Mouse (Mus musculus) hindbrain, embryonic 16.5 days (tissue): ENCODE measurements around the gene Diaph3. TPM values are rescaled to one million over a fixed set of nuclear protein-coding genes. Genes with fewer than 3 reads are reported as not detected.
A peak's percentile ranks its signal among the peaks of the same experiment; 100 is the strongest.

ENCODE experiments used
- ATAC-seq: fragments of 200-750 bp; cut with Nextera tagmentation; 2 replicates; pipeline ENCODE4 v1.8.0; 2017; ENCODE audit warnings: moderate TSS enrichment, moderate library complexity
- H3K27ac ChIP-seq: fragments of 300-500 bp; sonication (generic); 2 replicates; pipeline ENCODE4 v1.5.1; 2014; ENCODE audit warnings: low read depth, mild to moderate bottlenecking, control low read depth, low read length, moderate library complexity
- H3K27me3 ChIP-seq: fragments of 300-500 bp; sonication (generic); replicated peaks from 2 replicates; pipeline ENCODE4 v1.6.1; 2014; ENCODE audit warnings: low read length; ENCODE audit not compliant: control insufficient read depth, insufficient read depth
- H3K36me3 ChIP-seq: fragments of 300-500 bp; sonication (generic); 2 replicates; pipeline ENCODE4 v1.6.1; 2014; ENCODE audit warnings: mild to moderate bottlenecking, low read length, moderate library complexity, mixed read lengths; ENCODE audit not compliant: control insufficient read depth, insufficient read depth
- H3K4me1 ChIP-seq: fragments of 300-500 bp; sonication (generic); 2 replicates; pipeline ENCODE4 v1.6.1; 2014; ENCODE audit warnings: low read depth, low read length; ENCODE audit not compliant: control insufficient read depth, insufficient read depth
- H3K4me2 ChIP-seq: fragments of 300-500 bp; sonication (generic); 2 replicates; pipeline ENCODE4 v1.6.1; 2014; ENCODE audit warnings: mild to moderate bottlenecking, low read length, control low read depth, moderate library complexity
- H3K4me3 ChIP-seq: fragments of 300-500 bp; sonication (generic); 2 replicates; pipeline ENCODE4 v1.5.1; 2014; ENCODE audit warnings: mild to moderate bottlenecking, low read length, control low read depth, moderate library complexity
- H3K9ac ChIP-seq: fragments of 300-500 bp; sonication (generic); 2 replicates; pipeline ENCODE4 v1.6.1; 2014; ENCODE audit warnings: low read depth, mild to moderate bottlenecking, control low read depth, low read length, moderate library complexity
- H3K9me3 ChIP-seq: fragments of 300-500 bp; sonication (generic); 2 replicates; pipeline ENCODE4 v1.6.1; 2014; ENCODE audit warnings: mild to moderate bottlenecking, low read length, moderate library complexity; ENCODE audit not compliant: control insufficient read depth
- WGBS: fragments of 180-500 bp; shearing (Covaris S2); extraction: QIAGEN DNeasy Blood & Tissue Kit; methylation state at CpG from one replicate; pipeline ENCODE4 v1.1.7; 2014; 5-methylcytosine and 5-hydroxymethylcytosine counted together
- polyA plus RNA-seq: library from polyadenylated mRNA; unstranded; fragments of >200 nt; fragmentation: Nextera tagmentation; extraction: Ambion mirVana; gene quantifications from 2 replicates; pipeline ENCODE4 v1.2.1, GENCODE M21; 2015

Gene Diaph3
- polyA plus RNA-seq, 1 experiment from 2014 or later, result 4.1 TPM

DNA sequence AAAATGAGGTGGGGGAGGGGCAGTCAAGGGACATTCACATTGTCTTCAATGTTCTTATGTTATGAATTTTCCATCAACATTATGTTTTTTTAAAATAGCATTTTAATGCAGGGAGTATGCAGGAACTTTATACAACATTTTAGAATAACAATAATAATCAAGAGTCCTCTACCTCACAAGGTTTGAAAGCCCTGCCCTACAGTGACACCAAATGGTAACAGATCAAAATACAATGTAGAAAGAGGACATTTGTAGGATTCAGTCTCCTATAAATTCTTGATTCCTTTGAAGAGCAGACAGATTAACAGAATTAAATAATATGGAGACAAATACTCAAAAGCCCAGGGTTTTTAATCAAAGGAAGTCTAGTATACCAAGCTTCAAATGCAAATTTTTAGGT is 242.1 kb downstream of the Diaph3 start:
- H3K36me3 ChIP-seq, result no peaks in the 10 kb centered on the region
- no peaks in the 10 kb centered on the region for H3K27me3 ChIP-seq
- no peaks in the 10 kb centered on the region for H3K4me1 ChIP-seq
- no peak overlapping the region for H3K4me2 ChIP-seq
- H3K9ac ChIP-seq, result no peak overlapping the region
- H3K27ac ChIP-seq, result no peak overlapping the region
- H3K9me3 ChIP-seq, result no peaks in the 10 kb centered on the region
- H3K4me3 ChIP-seq, result no peak overlapping the region
- ATAC-seq, result no peak

DNA sequence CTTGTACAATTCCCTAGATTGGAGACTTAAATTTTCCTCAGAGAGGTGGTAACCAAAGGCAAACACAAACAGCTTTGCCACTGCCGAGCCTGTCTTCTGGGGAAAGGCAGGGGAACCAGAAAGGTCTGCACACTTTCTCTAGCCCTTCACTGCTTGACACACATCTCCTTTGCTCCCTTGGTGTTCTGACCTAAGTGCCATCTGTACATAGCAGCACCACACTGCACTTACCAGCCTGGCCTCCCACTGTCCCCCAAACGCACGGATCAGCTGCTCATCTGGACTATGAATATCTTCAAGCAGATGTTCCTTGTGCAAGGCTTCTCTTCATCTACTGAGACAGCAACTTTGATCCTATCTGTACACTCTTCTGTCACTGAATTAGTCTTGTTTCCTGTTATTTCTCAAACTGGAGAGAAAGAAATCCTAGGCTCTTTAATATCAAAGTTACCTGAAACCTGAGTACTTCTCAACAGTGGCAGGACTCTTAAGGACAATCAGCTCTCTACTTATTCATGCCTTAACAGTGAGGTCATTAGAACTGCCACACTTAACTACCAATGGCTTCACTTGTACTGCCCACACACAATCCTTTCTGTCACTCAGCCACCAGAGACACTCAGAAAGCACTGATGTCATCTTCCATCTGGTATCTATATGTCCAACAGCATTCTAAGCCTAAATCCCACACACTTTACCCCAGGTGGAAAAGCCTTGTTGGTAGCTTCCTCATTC is 251.8 kb downstream of the Diaph3 start:
- WGBS, result 79% methylated on average over 3 of the region's 3 CpGs
- Histone ChIP-seq H3K9me3 (no peaks in the 10 kb centered on the region), H3K9ac (no peak overlapping the region), H3K4me2 (no peak overlapping the region), H3K4me1 (no peaks in the 10 kb centered on the region), H3K36me3 (no peaks in the 10 kb centered on the region), H3K4me3 (no peak overlapping the region), H3K27ac (no peak overlapping the region), H3K27me3 (no peaks in the 10 kb centered on the region)
- no peak for ATAC-seq

DNA sequence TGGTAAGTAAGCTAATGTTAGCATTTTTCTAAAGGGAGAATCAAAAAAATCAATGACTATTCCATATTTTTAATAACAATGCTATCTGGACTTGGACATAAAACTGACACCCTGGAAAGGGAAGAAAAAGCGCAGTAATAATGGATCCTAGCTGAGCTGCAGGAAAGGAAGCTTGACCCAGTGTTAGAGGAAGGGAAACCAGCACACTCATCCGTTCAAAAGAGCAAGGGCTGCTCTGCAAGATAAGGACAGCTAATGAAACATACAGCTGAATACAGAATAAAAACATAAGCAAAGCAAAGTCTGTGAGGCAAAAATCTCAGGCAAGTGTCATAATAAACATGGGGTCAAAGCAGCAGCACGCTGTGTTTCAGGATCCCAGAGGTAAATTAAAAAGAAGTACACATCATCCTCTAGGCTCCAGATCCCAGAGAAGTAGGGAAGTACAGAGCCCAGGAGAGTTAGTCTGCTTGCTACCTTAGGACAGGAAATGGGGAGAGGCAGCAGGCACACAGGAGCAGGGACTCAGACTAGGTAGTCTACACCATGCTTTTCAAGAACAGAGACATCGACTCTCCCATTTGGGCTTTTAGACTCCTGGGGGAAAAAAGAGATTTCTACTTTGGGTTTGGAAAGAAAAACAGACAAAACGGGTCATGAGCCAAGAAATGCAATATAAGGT is 255.5 kb downstream of the Diaph3 start:
- Histone ChIP-seq H3K27ac (no peak overlapping the region), H3K27me3 (no peaks in the 10 kb centered on the region), H3K36me3 (no peaks in the 10 kb centered on the region), H3K4me2 (no peak overlapping the region), H3K4me1 (no peaks in the 10 kb centered on the region), H3K9me3 (no peaks in the 10 kb centered on the region), H3K4me3 (no peak overlapping the region), H3K9ac (no peak overlapping the region)
- WGBS, result 79% methylated on average over 5 of the region's 5 CpGs
- ATAC-seq, result no peak

DNA sequence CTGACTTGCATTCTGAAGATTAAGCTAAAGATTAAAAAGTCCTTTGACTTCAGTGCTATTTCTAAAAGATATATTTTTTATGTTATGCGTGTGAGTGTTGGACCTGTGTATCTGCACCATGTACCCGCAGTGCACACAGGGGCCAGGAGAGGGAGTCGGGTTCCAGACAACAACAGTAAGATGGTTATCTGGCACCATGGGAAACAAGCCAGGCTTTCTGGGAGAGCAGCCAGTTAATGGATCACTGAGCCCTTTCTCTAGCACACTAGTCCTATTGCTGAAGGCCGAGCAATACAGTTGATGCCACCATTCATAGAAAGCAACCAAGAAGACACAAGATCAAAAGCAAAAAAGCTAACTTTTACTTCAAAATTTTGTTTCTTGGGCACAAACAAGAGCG is 271.5 kb downstream of the Diaph3 start:
- Histone ChIP-seq H3K4me3 (no peak overlapping the region), H3K4me1 (no peaks in the 10 kb centered on the region), H3K4me2 (no peak overlapping the region), H3K9ac (no peak overlapping the region), H3K36me3 (no peaks in the 10 kb centered on the region), H3K27ac (no peak overlapping the region), H3K27me3 (no peaks in the 10 kb centered on the region), H3K9me3 (no peaks in the 10 kb centered on the region)
- peak; percentile 84 for ATAC-seq
- 80% methylated on average over 5 of the region's 5 CpGs for WGBS

DNA sequence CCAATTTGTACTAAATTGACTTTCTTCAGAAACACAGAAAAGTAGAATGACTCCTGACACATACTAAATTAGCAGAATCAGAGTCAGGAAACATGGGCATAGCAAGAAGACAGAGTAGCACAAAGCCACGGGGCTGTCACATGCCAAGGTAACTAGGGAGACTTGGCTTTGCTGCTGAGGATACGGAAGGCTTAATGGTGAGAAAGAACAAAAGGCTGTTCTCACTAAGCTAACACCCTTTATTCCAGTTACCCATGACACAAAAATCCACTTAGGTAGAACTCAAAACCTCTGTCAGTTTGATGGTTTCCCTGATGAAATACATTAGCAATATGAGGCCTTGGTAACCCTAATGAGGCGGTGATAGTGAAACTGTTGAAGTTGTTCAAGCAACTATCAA is 273.9 kb downstream of the Diaph3 start:
- H3K4me3 ChIP-seq, result no peak overlapping the region
- no peak overlapping the region for H3K27ac ChIP-seq
- H3K36me3 ChIP-seq, result no peaks in the 10 kb centered on the region
- WGBS, result 41% methylated on average over 3 of the region's 3 CpGs
- no peaks in the 10 kb centered on the region for H3K9me3 ChIP-seq
- no peak overlapping the region for H3K4me2 ChIP-seq
- H3K9ac ChIP-seq, result no peak overlapping the region
- ATAC-seq, result peak; percentile 92
- no peaks in the 10 kb centered on the region for H3K4me1 ChIP-seq
- no peaks in the 10 kb centered on the region for H3K27me3 ChIP-seq

DNA sequence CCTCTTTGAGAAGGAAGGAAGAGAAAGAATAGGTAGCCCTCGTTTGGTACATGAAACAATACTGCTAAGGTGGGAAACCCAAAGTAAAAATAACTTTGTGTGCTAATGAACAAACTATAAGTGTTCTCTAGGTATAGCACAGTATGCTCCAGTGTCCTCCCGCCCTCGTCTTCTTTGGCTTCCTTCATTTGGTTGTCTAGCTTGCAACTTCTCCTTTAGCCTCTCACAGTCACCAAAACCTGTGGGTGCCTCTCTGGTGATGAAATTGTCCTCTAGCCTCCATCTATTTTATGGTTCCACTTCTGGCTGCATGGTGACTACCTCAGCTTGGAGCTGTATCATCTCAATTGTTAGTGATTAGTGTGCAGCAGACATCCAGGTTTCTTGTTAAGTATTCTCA is 277.0 kb downstream of the Diaph3 start:
- Histone ChIP-seq H3K9ac (no peak overlapping the region), H3K4me3 (no peak overlapping the region), H3K4me1 (no peaks in the 10 kb centered on the region), H3K27ac (no peak overlapping the region), H3K36me3 (no peaks in the 10 kb centered on the region), H3K27me3 (no peaks in the 10 kb centered on the region), H3K4me2 (no peak overlapping the region), H3K9me3 (no peaks in the 10 kb centered on the region)
- 94% methylated on average over 3 of the region's 3 CpGs for WGBS
- no peak for ATAC-seq

DNA sequence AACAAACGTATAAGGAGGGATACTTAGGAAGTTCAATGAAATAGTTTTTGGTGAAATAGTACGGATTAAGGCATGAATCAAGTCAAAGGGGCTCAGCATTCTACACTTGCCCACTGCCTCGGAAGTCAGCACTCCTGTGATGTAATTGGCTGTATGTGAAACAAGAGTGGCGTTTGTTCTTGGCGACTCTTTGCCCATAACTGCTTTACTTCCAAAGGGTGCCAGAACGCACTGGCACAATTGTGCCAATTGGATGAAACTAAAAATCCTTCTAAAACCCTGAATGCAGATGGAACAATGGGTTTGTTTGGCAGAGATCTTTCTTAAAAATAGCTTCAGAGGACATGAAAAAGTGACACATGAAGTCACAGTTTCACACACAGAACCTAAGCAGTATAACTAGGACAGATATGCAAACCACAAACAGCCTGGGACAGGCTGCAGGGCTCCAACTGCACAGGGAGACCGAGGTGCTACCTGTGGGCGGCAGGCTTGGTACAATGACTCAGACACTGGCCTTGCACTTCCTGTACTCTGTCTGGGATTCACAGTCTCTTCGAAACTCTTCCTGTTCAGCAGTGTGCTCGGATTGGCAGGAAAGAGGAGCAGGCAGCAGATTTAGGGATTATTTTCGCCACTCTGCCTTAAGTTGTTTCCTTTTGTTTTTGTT is 279.6 kb downstream of the Diaph3 start:
- Histone ChIP-seq H3K27ac (no peak overlapping the region), H3K4me2 (no peak overlapping the region), H3K4me3 (no peak overlapping the region), H3K27me3 (no peaks in the 10 kb centered on the region), H3K36me3 (no peaks in the 10 kb centered on the region), H3K9me3 (no peaks in the 10 kb centered on the region), H3K9ac (no peak overlapping the region), H3K4me1 (no peaks in the 10 kb centered on the region)
- ATAC-seq, result no peak
- 80% methylated on average over 11 of the region's 11 CpGs for WGBS

DNA sequence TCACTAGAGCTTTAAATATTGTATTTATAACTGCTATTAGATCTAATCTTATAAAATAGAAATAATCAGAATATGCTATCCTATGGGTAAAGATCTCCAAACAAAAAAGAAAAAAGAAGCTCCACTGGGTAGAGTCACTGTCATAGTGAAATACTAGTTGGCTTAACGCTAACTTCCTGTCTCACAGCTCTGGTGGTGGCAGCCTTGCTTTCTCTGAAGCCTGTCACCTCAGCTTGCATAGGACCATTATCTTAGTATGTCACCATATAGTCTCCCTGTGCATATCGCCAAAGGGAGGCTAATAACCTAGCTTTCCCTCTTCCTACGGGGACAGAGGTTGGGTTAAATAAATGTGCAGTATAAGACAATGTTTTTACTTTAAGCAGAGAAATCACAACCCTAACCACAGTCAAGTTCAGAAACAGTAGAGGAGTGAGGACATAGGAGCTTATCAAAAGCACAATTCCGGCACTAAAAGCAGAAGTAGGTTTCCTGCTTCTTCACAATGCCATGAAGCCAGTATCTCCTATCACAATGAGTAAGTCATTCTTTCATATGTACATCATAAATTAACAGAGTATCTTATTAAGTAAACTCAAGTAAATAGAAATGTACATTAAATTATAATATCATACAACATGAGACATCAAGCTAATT is 293.8 kb downstream of the Diaph3 start:
- 87% methylated on average over 4 of the region's 4 CpGs for WGBS
- Histone ChIP-seq H3K27me3 (no peaks in the 10 kb centered on the region), H3K9me3 (no peaks in the 10 kb centered on the region), H3K27ac (no peak overlapping the region), H3K4me1 (no peaks in the 10 kb centered on the region), H3K4me3 (no peak overlapping the region), H3K36me3 (no peaks in the 10 kb centered on the region), H3K4me2 (no peak overlapping the region), H3K9ac (no peak overlapping the region)
- no peak for ATAC-seq

DNA sequence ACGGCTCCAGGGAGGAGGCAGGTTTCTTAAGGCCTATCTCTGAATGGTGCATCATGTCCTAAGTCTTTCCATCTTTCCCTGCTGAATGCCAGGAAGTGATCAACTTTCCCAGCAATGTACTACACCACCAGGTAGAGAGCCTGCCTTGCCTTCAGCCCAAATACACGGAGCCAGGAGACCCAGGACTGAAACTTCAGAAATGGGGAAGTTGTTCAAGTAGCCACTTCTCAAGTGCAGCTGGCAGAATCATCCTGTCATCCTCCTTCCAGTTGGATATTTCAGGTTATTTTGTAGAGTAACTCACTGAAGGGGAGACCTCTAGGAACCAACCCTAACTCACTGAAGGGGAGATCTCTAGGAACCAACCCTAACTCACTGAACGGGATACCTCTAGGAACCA is 297.0 kb downstream of the Diaph3 start:
- no peak for ATAC-seq
- Histone ChIP-seq H3K27ac (no peak overlapping the region), H3K4me2 (no peak overlapping the region), H3K9me3 (no peaks in the 10 kb centered on the region), H3K9ac (no peak overlapping the region), H3K27me3 (no peaks in the 10 kb centered on the region), H3K4me3 (no peak overlapping the region), H3K36me3 (no peaks in the 10 kb centered on the region), H3K4me1 (no peaks in the 10 kb centered on the region)
- WGBS, result 96% methylated on average over 3 of the region's 3 CpGs
